Mouse (Mus musculus) embryonic facial prominence, embryonic 11.5 days (tissue): ENCODE results near the gene Gm6993. TPM values are rescaled to one million over a fixed set of nuclear protein-coding genes. Genes with fewer than 3 reads are reported as not detected.
A peak's percentile ranks its signal among the peaks of the same experiment; 100 is the strongest.

Experiments used
- ATAC-seq: fragments of 200-750 bp; cut with Nextera tagmentation; replicated peaks from 2 replicates; pipeline ENCODE4 v1.8.0; 2017; ENCODE audit warnings: low read depth; ENCODE audit not compliant: insufficient number of reproducible peaks, low FRiP score, low TSS enrichment
- DNase-seq: peaks from one replicate; pipeline ENCODE4 v3.0.0-alpha.2; 2015; ENCODE audit warnings: low spot score
- H3K27ac ChIP-seq: fragments of 300-500 bp; sonication (generic); replicated peaks from 2 replicates; pipeline ENCODE4 v1.5.1; 2014; ENCODE audit warnings: mild to moderate bottlenecking, low read depth, low read length, control low read depth
- H3K27me3 ChIP-seq: fragments of 300-500 bp; sonication (generic); 2 replicates; pipeline ENCODE4 v1.6.1; 2014; ENCODE audit warnings: mild to moderate bottlenecking, low read length, moderate library complexity, mixed read lengths; ENCODE audit not compliant: control insufficient read depth, insufficient read depth
- H3K36me3 ChIP-seq: fragments of 300-500 bp; sonication (generic); replicated peaks from 2 replicates; pipeline ENCODE4 v1.6.1; 2014; ENCODE audit warnings: low read depth, mild to moderate bottlenecking, low read length, moderate library complexity, mixed read lengths; ENCODE audit not compliant: control insufficient read depth, insufficient read depth
- H3K4me1 ChIP-seq: fragments of 300-500 bp; sonication (generic); 2 replicates; pipeline ENCODE4 v1.6.1; 2014; ENCODE audit warnings: low read length, mixed read lengths; ENCODE audit not compliant: control insufficient read depth, insufficient read depth
- H3K4me2 ChIP-seq: fragments of 300-500 bp; sonication (generic); 2 replicates; pipeline ENCODE4 v1.6.1; 2014; ENCODE audit warnings: low read depth, mild to moderate bottlenecking, control low read depth, low read length, moderate library complexity
- H3K4me3 ChIP-seq: fragments of 300-500 bp; sonication (generic); 2 replicates; pipeline ENCODE4 v1.5.1; 2014; ENCODE audit warnings: low read depth, low read length, control low read depth
- H3K9ac ChIP-seq: fragments of 300-500 bp; sonication (generic); replicated peaks from 2 replicates; pipeline ENCODE4 v1.6.1; 2014; ENCODE audit warnings: mild to moderate bottlenecking, control low read depth, low read length
- H3K9me3 ChIP-seq: fragments of 300-500 bp; sonication (generic); replicated peaks from 2 replicates; pipeline ENCODE4 v1.6.1; 2016; ENCODE audit warnings: mild to moderate bottlenecking, low read length, inconsistent platforms, mixed read lengths; ENCODE audit not compliant: control insufficient read depth
- WGBS: fragments of 180-500 bp; shearing (Covaris S2); extraction: QIAGEN DNeasy Blood & Tissue Kit; methylation state at CpG from one replicate; pipeline ENCODE4 v1.1.7; 2014; 5-methylcytosine and 5-hydroxymethylcytosine counted together
- polyA plus RNA-seq: library from polyadenylated mRNA; unstranded; fragments of >200 nt; fragmentation: Nextera tagmentation; extraction: Ambion mirVana; gene quantifications from 2 replicates; pipeline ENCODE4 v1.2.1, GENCODE M21; 2014

Gm6993 gene
- polyA plus RNA-seq, 1 experiment from 2014 or later, result not detected

DNA sequence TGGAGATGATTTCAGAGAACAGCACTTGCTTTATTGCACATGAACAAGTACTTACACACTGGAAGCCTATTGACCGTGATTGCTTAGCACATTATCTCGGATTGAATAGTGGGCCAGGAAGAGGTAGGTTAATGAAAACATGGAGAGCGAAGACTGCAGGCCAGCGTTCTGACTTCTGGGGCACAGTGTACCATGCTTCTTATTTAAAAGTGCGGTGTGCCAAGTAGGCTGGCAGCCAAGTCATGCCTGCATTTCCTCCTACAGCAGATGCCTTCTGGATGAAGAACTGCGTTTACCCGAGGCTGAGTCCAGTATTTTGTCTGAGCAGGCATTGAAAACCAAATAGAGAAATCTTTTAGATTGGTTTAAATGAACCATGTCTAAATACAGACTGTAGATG is 27.0 kb upstream of the Gm6993 start:
- Histone ChIP-seq H3K27ac (no peak overlapping the region), H3K4me1 (no peaks in the 10 kb centered on the region), H3K27me3 (no peaks in the 10 kb centered on the region), H3K36me3 (no peaks in the 10 kb centered on the region), H3K9me3 (no peaks in the 10 kb centered on the region), H3K4me3 (no peak overlapping the region), H3K4me2 (no peak overlapping the region), H3K9ac (no peak overlapping the region)
- WGBS, result 94% methylated on average over 7 of the region's 7 CpGs
- DNase-seq (no peak), ATAC-seq (no peak)

DNA sequence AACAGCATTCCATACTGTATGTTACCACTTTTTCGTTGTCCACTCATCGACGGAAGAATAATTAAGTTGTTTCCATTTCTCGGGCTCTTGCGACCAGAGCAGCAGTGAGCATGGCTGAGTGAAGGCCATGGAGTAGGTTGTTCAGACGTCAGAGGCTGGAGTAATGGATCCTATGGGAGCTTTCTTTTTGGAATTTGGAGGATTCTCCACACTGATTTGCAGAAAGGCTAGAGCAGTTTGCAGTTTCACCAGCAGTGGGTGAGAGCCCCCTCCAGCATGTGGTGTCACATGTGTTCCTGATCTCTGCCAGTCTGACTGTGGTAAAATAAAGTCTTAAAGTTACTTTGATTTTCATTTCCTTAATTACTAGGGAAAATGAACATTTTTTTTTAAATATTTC is 25.6 kb upstream of the Gm6993 start:
- Histone ChIP-seq H3K9ac (no peak overlapping the region), H3K9me3 (no peaks in the 10 kb centered on the region), H3K4me1 (no peaks in the 10 kb centered on the region), H3K27me3 (no peaks in the 10 kb centered on the region), H3K4me3 (no peak overlapping the region), H3K4me2 (no peak overlapping the region), H3K27ac (no peak overlapping the region), H3K36me3 (no peaks in the 10 kb centered on the region)
- WGBS, result 72% methylated on average over 6 of the region's 6 CpGs
- no peak for DNase-seq
- ATAC-seq, result no peak

DNA sequence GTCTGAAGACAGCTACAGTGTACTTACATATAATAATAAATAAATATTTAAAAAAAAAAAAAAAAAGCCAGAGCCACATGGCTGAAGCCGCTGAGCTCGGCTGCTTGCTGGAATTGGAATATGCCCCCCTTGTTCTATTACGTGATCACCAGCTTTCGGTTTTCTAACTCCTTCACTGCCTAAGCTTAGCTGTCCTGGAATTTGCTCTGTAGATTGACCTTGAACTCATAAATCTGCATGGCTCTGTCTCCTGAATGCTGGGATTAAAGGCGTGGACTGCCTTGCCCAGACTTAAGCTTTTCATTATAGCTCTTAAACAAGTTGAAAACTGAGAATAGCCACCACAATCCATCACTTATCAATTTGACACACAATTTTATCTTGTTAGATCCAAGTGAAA is 23.3 kb upstream of the Gm6993 start:
- H3K4me2 ChIP-seq, result no peak overlapping the region
- H3K4me3 ChIP-seq, result no peak overlapping the region
- H3K4me1 ChIP-seq, result no peaks in the 10 kb centered on the region
- H3K27ac ChIP-seq, result no peak overlapping the region
- no peak for ATAC-seq
- H3K9me3 ChIP-seq, result no peaks in the 10 kb centered on the region
- DNase-seq, result no peak
- no peaks in the 10 kb centered on the region for H3K36me3 ChIP-seq
- H3K27me3 ChIP-seq, result no peaks in the 10 kb centered on the region
- no peak overlapping the region for H3K9ac ChIP-seq
- 70% methylated on average over 5 of the region's 5 CpGs for WGBS

- 41% methylated on average over 3 of the region's 3 CpGs for WGBS
- Histone ChIP-seq H3K36me3 (no peaks in the 10 kb centered on the region), H3K4me3 (no peak overlapping the region), H3K4me1 (no peaks in the 10 kb centered on the region; the same call in 1 of the 2 replicates), H3K4me2 (no peak overlapping the region), H3K27me3 (no peaks in the 10 kb centered on the region), H3K9me3 (no peaks in the 10 kb centered on the region), H3K9ac (no peak overlapping the region), H3K27ac (no peak overlapping the region)
- ATAC-seq (no peak), DNase-seq (peak; percentile 75)
Observed at GRCm38 (mm10) chr12:31218774-31219173, 21.8 kb upstream of the Gm6993 start.

DNA sequence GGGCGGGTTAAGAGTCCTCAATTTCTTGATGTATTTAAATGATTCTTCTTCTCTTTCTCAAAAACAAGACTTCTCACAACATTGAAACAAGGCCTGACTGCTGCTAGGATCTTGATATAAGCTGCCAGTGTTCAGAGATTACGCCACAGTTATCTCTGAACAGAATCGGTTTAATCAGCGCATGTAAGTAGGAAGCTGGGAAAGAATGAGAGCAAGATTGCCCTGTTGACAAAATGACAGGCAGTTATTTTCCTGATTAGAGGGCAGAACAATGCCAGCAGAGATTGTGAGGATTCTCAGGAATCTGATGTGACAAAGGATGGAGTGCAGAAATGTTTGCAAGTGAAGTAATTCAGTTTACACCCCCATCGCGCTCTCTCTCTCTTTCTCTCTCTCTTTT is 19.0 kb upstream of the Gm6993 start:
- Histone ChIP-seq H3K9ac (no peak overlapping the region), H3K9me3 (no peaks in the 10 kb centered on the region), H3K36me3 (no peaks in the 10 kb centered on the region), H3K4me2 (no peak overlapping the region), H3K27me3 (no peaks in the 10 kb centered on the region), H3K4me1 (no peaks in the 10 kb centered on the region; the same call in 1 of the 2 replicates), H3K4me3 (no peak overlapping the region), H3K27ac (no peak overlapping the region)
- no peak for DNase-seq
- no peak for ATAC-seq
- WGBS, result 74% methylated on average over 6 of the region's 6 CpGs

GRCm38 (mm10) chr12:31222282-31222681 is 18.3 kb upstream of the Gm6993 start:
- Histone ChIP-seq H3K36me3 (no peaks in the 10 kb centered on the region), H3K4me1 (no peaks in the 10 kb centered on the region; the same call in 1 of the 2 replicates), H3K9ac (no peak overlapping the region), H3K27me3 (no peaks in the 10 kb centered on the region), H3K9me3 (no peaks in the 10 kb centered on the region), H3K27ac (no peak overlapping the region), H3K4me3 (no peak overlapping the region), H3K4me2 (no peak overlapping the region)
- DNase-seq, result no peak
- no peak for ATAC-seq
- 27% methylated on average over 2 of the region's 2 CpGs for WGBS

DNA sequence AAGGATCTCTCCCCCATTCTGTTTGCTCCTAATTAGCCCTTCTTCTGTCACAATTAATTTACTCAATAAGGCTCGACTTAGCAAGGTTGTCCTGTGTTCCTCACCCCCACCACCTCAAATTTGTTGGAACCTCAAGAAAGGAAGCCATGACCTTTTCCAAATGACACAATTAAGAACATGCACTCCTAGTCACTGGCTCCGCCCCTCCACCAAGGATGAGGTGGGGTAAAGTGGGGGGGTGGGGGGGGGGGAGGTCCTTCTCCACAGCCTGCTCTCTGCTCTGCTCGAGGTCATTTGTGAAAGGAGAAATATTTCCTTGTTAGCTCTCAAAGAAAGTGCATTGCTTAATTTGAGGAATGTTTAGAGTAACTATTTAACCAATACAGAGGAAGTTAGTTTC is 17.8 kb upstream of the Gm6993 start:
- ATAC-seq (no peak), DNase-seq (no peak)
- H3K4me1 ChIP-seq, result no peaks in the 10 kb centered on the region; the same call in 1 of the 2 replicates
- no peak overlapping the region for H3K4me2 ChIP-seq
- H3K9ac ChIP-seq, result no peak overlapping the region
- H3K27ac ChIP-seq, result no peak overlapping the region
- H3K27me3 ChIP-seq, result no peaks in the 10 kb centered on the region
- H3K9me3 ChIP-seq, result no peaks in the 10 kb centered on the region
- 22% methylated on average over 3 of the region's 3 CpGs for WGBS
- H3K4me3 ChIP-seq, result no peak overlapping the region
- H3K36me3 ChIP-seq, result no peaks in the 10 kb centered on the region

- no peaks in the 10 kb centered on the region for H3K27me3 ChIP-seq
- H3K4me3 ChIP-seq, result no peak overlapping the region
- 48% methylated on average over 8 of the region's 8 CpGs for WGBS
- no peaks in the 10 kb centered on the region for H3K9me3 ChIP-seq
- no peak overlapping the region for H3K9ac ChIP-seq
- H3K4me2 ChIP-seq, result no peak overlapping the region
- no peaks in the 10 kb centered on the region; the same call in 1 of the 2 replicates for H3K4me1 ChIP-seq
- ATAC-seq (no peak), DNase-seq (no peak)
- no peaks in the 10 kb centered on the region for H3K36me3 ChIP-seq
- H3K27ac ChIP-seq, result no peak overlapping the region
Observed at GRCm38 (mm10) chr12:31225451-31225850, 15.1 kb upstream of the Gm6993 start.
